Mouse (Mus musculus) c-Kit-negative CD71-positive TER-119-positive erythroid progenitor cells, embryonic 14.5 days (primary cell): ENCODE measurements around the gene Pafah1b3.
"Not testable (repeated sequence)": the region's sequence is repeated elsewhere in the genome, so short reads cannot be mapped to it uniquely, and the experiment has no call there.

Source experiments
- DNase-seq: peaks from one replicate; pipeline ENCODE4 v3.0.0-alpha.2; 2013; ENCODE audit warnings: low read depth, low spot score

The Pafah1b3 gene

GRCm38 (mm10) chr7:25269029-25269428 is 28.8 kb downstream of the Pafah1b3 start:
- DNase-seq, result no peak

GRCm38 (mm10) chr7:25268588-25268987 is 29.2 kb downstream of the Pafah1b3 start:
- no peak for DNase-seq

- peak; percentile 100 for DNase-seq
These were observed 29.9 kb downstream of the Pafah1b3 start for GRCm38 (mm10) chr7:25267751-25268463.

DNA sequence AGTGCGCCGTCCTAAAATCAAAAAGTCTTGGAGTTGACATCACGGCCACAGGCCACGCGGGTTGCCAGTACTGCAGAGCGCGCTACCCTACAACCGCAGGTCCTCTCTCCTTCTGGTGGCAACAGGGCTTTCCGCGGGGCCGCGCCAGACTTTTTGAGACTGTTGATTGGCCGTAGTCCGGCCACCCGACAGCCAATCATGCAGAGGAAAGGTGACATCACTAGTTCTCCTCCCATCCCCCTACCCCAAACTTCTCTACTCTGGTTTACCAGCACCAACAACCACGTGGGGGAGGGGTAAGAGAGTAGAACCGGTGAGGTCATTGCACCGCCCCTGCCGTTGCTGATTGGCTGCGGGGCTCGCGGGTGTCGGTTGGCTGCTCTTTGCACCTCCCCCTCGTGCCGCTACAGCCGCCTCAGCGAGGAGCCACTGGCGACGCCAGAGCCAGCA is 30.5 kb downstream of the Pafah1b3 start, which contains the start of gene Cic:
TSS of gene Cic (plus strand) at position 404 of the 450 bp plus-strand sequence.
- DNase-seq, result peak; percentile 94

GRCm38 (mm10) chr7:25266180-25266962 is 31.4 kb downstream of the Pafah1b3 start:
- DNase-seq, result no peak

DNA sequence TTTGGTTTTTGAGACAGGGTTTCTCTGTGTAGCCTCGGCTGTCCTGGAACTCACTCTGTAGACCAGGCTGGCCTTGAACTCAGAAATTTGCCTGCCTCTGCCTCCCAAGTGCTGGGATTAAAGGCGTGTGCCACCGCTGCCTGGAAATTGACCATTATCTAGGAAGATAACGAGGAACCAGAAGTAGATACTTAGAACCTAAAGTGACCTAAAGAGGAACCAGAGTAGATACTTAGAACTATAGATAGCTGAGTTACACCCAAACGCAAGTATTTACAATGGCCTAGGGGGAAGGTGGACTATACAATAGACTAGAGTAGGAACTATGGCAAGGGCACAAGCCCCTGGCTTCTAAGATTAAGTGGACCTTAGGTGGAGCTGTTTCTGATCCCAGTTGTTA is 32.0 kb downstream of the Pafah1b3 start:
- not testable (repeated sequence) for DNase-seq

DNA sequence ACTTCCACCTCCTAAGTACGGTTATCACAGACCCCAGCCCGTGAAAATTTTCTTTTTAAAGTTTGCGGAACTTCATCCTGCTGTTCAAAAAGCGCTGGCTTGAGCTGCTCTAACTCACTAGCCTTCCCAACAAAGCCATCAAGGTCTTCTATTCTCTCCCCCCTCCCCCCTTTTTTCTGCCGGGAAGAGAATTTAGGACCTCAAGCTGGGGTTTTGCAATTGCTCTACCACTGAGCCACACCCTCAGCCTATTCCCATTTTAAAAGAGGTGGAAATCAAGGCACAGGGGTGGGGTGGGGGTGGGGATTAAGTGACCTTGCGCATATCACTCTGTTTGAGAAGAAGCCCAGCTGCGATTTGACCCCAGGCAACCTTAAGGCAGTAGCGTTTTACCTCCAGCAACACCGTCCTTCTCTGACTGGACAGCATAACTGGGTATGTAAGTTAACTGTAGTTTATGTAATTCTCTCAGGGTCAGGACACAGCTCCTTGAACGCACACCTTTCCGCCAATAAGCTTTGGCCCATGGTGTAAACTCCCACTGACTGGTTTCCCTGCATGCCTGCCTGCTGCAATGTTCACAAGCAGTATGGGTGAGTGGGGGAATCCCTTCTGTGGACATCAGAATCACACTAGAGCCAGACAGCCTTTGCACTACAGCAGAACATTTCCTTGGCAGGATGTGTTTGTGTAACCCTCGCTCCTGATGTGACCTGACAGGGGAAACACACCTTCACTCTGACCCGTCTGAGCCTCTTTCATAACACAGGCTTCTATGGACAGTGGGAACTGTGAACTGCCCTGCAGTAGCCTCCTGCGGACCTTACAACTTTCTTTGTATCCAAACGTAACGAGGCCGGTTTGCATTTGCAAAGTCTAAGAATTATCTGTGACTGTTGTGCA is 33.6 kb downstream of the Pafah1b3 start:
- DNase-seq, result no peak

DNA sequence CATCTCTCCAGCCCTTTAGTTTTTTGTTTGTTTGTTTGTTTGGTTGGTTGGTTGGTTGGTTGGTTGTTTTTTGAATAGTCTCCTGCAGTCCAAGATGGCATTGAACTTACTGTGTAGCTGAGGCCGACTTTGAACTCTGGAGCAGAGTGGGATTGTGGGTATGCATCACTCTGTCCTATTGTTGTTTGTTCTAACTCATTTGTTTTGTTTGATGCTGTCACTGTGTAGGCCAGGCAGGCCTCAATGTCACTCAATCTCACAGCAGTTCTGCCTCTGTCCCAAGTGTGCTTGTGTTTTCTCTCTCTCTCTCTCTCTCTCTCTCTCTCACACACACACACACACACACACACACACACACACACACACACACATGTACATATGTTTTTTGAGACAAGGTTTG is 35.9 kb downstream of the Pafah1b3 start:
- no peak for DNase-seq

GRCm38 (mm10) chr7:25251822-25252221 is 46.0 kb downstream of the Pafah1b3 start:
- DNase-seq, result no peak

DNA sequence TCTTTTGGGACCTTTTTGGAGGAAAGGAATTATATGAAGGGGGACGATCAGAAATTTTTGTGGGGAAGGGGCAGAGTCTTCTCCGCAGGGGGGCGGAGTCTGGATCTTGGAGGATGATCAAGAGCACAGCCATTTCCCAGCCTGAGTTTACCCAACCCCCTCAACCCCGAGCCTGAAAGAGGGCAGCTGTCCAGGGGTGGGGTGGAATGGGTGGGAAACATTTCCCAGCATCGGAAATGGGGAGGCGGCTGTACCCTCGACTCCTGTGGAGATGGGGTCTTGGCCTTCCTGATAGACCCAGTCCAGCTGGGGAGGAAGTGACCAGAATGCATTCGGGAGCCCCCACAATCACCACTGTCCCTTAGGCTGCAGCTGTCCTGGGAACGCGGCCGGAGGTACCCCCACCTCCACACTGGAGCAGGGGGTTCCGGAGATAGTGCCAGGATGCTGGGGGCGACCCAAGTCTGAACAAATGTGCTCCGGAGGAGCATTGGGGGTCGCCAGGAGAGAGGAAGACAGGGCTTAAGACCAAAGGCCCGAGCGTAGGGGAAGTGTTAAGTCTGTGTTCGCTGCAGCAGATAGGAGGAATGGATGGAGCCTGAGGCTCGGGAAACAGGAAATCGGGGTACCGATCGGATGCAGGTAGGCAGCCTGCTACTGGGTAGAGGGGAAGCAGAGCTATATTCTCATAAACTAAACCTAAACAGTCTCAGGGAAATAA is 46.6 kb downstream of the Pafah1b3 start:
- DNase-seq, result no peak

- DNase-seq, result peak; percentile 78
These were observed 47.4 kb downstream of the Pafah1b3 start, which contains the start of gene Erf for GRCm38 (mm10) chr7:25250141-25250972. Gene Erf (minus strand): TSS chr7:25250761.

DNA sequence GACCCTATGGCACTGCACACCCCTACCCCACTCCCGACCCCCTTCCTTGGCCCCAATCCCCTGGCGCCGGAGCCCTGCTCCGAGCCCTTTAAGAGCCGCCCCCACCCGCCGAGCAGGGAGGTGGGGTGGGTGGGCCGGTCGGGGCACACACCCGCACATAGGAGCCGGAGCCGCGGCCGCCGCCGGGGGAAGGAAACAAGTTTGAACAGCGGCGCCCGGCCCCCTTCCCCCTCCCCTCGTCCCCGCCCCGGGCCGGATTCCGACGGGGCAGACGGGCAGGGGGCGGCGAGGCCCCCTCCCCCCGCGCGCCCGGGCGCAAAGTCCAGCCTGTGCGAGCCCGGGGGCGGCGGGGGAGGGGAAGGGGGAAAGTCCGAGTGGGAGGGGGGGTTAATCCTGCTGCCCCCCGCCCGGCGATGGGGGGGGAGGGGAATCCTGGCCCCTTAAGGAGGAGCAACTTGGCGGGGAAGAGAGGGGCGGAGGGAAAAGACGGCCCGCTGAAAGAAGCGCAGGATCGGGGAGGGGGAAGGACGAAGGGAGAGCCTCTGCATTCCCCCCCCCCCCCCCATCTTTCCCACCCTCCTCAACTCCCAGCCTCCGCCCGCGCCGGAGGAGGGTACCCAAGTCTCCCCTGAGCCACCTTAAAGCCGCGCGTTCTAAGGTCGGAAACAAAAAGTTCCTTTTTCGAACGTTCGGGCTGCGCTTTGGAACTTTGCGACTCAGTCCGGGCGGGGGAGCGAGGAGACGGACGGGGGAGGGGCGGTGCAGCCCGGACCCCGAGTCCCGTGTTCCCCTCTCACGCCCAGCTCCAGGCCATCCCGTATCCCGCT is 48.3 kb downstream of the Pafah1b3 start:
- no peak for DNase-seq

GRCm38 (mm10) chr7:25248846-25249313 is 48.9 kb downstream of the Pafah1b3 start:
- no peak for DNase-seq

DNA sequence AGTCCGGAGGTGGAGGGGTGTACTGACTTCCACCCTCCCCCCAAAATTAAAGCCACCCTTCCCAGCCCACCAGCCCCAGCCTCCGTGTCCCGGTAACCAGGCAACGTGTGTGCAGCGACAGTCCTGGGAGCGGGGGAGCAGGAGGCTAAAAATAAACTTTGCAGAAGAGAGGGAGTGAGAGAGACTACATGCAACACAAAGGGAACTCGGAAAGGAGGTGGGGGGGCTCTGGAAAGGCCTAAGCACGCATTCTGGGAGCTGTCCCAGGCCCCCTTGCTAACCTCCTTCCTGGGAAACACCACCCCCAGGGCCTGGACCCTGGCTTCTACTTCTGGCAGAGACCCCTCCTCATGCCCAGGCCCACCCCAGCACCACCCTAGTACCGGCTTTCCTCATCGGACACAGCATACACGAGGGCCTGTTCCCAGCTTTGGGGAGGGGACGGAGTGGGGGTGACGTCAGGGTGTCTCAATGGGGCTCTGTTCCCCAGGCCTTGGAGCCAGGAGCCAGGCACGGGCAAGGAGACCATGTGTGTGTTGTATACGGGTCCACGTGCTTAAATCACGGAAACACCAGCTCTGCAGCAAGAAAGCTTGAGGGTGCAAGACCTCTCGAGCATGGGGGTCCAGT is 49.7 kb downstream of the Pafah1b3 start:
- DNase-seq, result no peak

GRCm38 (mm10) chr7:25247498-25247897 is 50.3 kb downstream of the Pafah1b3 start:
- DNase-seq, result no peak

GRCm38 (mm10) chr7:25246759-25247137 is 51.0 kb downstream of the Pafah1b3 start:
- no peak for DNase-seq

DNA sequence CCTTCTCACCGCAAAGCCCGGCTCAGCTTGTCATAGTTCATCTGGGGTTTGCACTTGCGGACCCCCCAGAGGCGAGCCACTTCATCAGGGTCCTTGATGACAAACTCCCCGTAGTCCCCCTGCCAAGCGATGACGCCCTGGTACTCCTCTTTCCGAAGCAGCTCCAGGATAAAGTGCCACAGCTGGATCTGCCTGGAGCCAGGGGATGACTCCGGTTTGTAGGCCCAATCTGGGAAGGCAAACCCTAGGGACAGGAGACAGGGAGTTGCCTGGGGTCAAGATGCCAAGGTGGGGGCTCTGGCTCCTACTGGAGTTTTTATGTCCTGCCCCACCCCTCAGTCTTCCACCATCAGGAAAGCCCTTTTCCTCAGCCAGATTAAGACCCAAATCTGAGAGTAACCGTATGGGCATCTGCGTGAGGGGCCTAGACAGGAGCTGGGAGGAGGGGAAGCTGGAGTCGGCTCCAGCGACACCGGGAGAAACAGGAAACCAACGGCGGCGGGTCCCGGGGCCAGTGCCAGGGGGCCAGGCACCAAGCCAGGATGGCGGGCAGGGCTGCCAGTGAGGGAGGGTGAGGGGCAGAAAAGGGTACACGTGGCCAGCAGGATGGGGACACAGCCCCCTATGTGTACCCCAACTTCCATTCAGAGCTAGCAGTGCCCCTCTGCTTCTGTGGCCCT is 51.6 kb downstream of the Pafah1b3 start:
- DNase-seq, result no peak
